Mouse (Mus musculus) lung, embryonic 16.5 days (tissue): ENCODE results near the gene Idh1. TPM values are rescaled to one million over a fixed set of nuclear protein-coding genes. Genes with fewer than 3 reads are reported as not detected.
A peak's percentile ranks its signal among the peaks of the same experiment; 100 is the strongest.

Experiments
- ATAC-seq: fragments of 200-750 bp; cut with Nextera tagmentation; 2 replicates; pipeline ENCODE4 v1.8.0; 2017; ENCODE audit warnings: low read depth, mild to moderate bottlenecking, moderate library complexity
- H3K27ac ChIP-seq: fragments of 300-500 bp; sonication (generic); 2 replicates; pipeline ENCODE4 v1.5.1; 2014; ENCODE audit warnings: mild to moderate bottlenecking, control low read depth, low read length
- H3K27me3 ChIP-seq: fragments of 300-500 bp; sonication (generic); 2 replicates; pipeline ENCODE4 v1.6.1; 2014; ENCODE audit warnings: low read depth, low read length, mixed read lengths; ENCODE audit not compliant: control insufficient read depth, insufficient read depth
- H3K36me3 ChIP-seq: fragments of 300-500 bp; sonication (generic); 2 replicates; pipeline ENCODE4 v1.6.1; 2014; ENCODE audit warnings: low read length; ENCODE audit not compliant: control insufficient read depth, insufficient read depth
- H3K4me1 ChIP-seq: fragments of 300-500 bp; sonication (generic); replicated peaks from 2 replicates; pipeline ENCODE4 v1.6.1; 2014; ENCODE audit warnings: low read length, mixed read lengths; ENCODE audit not compliant: control insufficient read depth, insufficient read depth
- H3K4me2 ChIP-seq: fragments of 300-500 bp; sonication (generic); 2 replicates; pipeline ENCODE4 v1.6.1; 2014; ENCODE audit warnings: low read depth, low read length, control low read depth
- H3K4me3 ChIP-seq: fragments of 300-500 bp; sonication (generic); 2 replicates; pipeline ENCODE4 v1.5.1; 2014; ENCODE audit warnings: mild to moderate bottlenecking, low read length, control low read depth
- H3K9ac ChIP-seq: fragments of 300-500 bp; sonication (generic); 2 replicates; pipeline ENCODE4 v1.6.1; 2014; ENCODE audit warnings: low read length, control low read depth
- H3K9me3 ChIP-seq: fragments of 300-500 bp; sonication (generic); 2 replicates; pipeline ENCODE4 v1.6.1; 2016; ENCODE audit warnings: low read length; ENCODE audit not compliant: control insufficient read depth
- WGBS: fragments of 180-500 bp; shearing (Covaris S2); extraction: QIAGEN DNeasy Blood & Tissue Kit; methylation state at CpG from one replicate; pipeline ENCODE4 v1.1.7; 2014; 5-methylcytosine and 5-hydroxymethylcytosine counted together
- polyA plus RNA-seq: library from polyadenylated mRNA; unstranded; fragments of >200 nt; fragmentation: Nextera tagmentation; extraction: Ambion mirVana; gene quantifications from 2 replicates; pipeline ENCODE4 v1.2.1, GENCODE M21; 2015

The Idh1 gene
- polyA plus RNA-seq, 1 experiment from 2014 or later: 118 TPM

DNA sequence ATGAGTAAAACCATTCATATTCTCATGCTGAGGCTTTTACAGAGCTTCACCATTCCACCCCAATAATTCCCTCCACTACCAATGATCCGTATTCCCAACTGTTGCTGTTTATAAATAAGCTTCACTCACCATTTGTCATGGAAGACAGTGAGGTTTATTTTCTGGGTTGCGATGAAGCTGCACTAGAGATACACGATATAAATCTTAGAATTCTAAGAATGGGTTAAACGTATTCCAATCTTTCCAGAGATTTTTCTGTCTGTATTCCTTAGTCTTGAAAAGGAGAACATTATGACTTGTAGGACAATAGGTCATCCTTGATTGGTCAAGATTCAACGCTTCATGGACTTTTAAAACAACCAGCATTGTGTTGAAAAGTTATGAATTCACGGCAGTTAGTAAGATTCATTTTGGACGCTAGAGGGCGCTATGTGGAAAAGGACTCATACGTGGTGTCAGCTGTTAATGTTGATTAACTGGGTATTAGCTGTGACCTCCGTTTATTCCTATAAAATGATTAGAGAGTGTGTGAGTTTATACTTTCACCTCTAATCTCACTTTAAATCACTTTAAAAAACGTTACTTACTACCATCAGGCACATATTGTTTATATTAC, 6.6 kb downstream of the Idh1 start:
- Histone ChIP-seq H3K27ac (peak overlapping the region; percentile 89; the same call in 1 of the 2 replicates), H3K4me1 (peaks cover 16% of the 10 kb centered on the region), H3K4me3 (peak overlapping the region; percentile 88), H3K9me3 (no peaks in the 10 kb centered on the region), H3K36me3 (no peaks in the 10 kb centered on the region), H3K9ac (peak overlapping the region; percentile 72), H3K27me3 (no peaks in the 10 kb centered on the region), H3K4me2 (peak overlapping the region; percentile 81)
- ATAC-seq: no peak
- 3% methylated on average over 11 of the region's 11 CpGs for WGBS

DNA sequence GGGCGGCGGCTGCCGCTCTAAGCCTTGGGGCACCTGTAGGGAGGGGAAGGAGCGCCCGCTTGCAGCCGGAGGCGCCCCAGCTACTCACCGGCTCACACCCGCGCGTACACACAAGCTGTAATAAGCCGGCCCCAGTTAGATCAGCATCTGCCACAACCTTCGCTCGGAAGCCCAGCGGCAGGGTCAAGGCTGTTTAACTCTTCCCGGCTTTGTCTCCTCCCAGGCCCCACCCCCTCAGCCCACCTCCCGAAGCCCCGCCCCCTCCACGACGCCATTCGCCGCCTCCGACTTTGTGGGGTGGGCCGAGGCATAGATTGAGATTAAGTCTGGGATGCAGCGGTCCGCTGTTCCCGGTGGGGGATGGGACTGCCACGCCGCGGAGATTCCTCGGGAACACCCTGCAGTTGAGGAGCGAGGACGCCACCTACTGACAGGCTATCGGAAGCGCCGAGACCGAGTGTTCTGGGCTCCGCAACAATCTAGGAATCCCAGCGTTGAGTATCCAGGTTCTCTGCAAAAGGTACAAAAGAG, 7.3 kb downstream of the Idh1 start:
- Histone ChIP-seq H3K9ac (peak overlapping the region; percentile 80), H3K27ac (peak overlapping the region; percentile 98), H3K4me2 (peak overlapping the region; percentile 81), H3K27me3 (no peaks in the 10 kb centered on the region), H3K36me3 (peaks cover under 1% of the 10 kb centered on the region; the same call in 1 of the 2 replicates), H3K4me3 (peak overlapping the region; percentile 88), H3K9me3 (no peaks in the 10 kb centered on the region), H3K4me1 (peaks cover 16% of the 10 kb centered on the region)
- 0% methylated on average over 38 of the region's 39 CpGs for WGBS
- ATAC-seq: peak; percentile 94

DNA sequence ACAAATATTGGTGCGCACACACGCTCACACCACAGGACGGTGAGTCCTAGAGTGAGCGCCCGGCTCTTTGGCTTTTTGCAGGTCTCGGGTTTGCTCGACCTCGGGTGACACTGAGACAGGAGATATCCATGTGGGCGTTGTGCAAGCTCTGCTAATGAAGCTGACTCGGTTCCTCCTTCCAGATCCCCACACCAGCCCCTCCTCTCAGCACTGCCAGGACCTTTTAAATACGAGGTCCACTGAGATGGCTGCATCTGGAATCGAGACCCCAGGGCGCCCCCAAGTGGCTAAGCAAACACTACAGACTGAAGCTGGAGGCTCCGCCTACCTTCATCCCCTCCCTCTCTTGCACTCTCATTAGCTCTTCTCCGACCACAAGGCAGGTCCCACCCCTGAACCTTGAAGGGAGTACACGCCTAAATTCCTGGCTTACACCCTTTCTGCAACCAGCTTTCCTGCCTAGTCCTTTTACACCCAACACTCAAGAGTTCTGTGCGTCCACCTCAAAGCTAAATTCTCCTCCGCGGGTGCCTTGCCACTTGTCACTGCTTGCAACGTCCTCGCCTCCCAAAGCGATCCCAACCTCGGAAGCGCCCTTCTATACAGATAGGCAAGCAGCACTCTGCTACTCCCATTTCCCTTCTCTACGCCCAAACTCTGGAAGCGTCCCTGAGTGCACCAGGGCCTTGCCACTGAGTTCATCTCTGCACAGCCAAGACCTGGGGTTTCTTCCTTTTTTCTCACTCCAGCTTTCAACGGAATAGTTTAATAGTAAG, 8.0 kb downstream of the Idh1 start:
- peak; percentile 88 for ATAC-seq
- 1% methylated on average over 27 of the region's 27 CpGs for WGBS
- Histone ChIP-seq H3K4me2 (peak overlapping the region; percentile 81), H3K9ac (peak overlapping the region; percentile 80), H3K27ac (peak overlapping the region; percentile 98), H3K4me1 (peaks cover 16% of the 10 kb centered on the region), H3K9me3 (no peaks in the 10 kb centered on the region), H3K36me3 (peaks cover 2% of the 10 kb centered on the region; the same call in 1 of the 2 replicates), H3K27me3 (no peaks in the 10 kb centered on the region), H3K4me3 (peak overlapping the region; percentile 88)

DNA sequence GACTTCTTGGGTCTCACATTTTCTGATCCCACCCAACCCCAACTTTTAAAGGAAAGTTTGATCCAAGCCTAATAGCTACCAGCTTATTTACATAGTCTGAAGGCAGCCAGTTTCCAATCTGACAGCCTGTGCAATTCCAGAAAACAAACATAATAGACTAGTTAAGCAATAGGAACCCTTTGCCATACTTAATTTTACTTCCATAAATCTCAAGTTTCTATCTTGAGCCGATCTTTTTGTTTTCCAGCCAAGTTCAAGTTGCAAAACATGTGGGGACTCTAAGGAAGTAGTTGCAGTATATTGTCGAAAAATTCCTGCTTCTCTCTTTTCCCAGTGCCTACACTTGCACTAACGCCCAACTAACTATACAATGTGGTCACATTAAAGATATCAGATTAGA, 8.8 kb downstream of the Idh1 start:
- peak overlapping the region; percentile 80; the same call in 1 of the 2 replicates for H3K9ac ChIP-seq
- H3K4me2 ChIP-seq: peak overlapping the region; percentile 81
- WGBS: 11% methylated on average over 3 of the region's 3 CpGs
- H3K4me3 ChIP-seq: peak overlapping the region; percentile 88
- no peaks in the 10 kb centered on the region for H3K9me3 ChIP-seq
- peak overlapping the region; percentile 98 for H3K27ac ChIP-seq
- ATAC-seq: no peak
- H3K4me1 ChIP-seq: peaks cover 16% of the 10 kb centered on the region
- H3K27me3 ChIP-seq: no peaks in the 10 kb centered on the region
- H3K36me3 ChIP-seq: peaks cover 2% of the 10 kb centered on the region; the same call in 1 of the 2 replicates

DNA sequence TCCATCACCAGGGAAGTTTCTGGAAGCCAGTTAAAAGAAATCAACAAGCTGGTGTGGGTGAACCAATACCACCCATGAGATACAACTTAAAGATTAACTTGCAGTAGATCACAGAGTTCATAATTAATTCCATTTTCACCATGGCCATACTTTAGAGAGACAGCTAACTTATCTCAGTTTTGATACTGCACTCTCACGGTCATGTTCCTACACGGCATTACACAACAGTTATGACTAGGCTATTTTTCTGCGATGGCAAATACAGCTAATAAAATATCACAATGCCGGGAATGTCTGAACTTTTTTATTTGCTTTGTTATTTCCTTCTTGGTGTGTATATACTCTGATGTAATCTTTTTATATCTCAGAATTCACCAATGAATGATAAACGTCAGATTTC, 9.4 kb downstream of the Idh1 start:
- Histone ChIP-seq H3K4me2 (peak overlapping the region; percentile 29), H3K27ac (no peak overlapping the region)
- WGBS: 30% methylated on average over 5 of the region's 5 CpGs

DNA sequence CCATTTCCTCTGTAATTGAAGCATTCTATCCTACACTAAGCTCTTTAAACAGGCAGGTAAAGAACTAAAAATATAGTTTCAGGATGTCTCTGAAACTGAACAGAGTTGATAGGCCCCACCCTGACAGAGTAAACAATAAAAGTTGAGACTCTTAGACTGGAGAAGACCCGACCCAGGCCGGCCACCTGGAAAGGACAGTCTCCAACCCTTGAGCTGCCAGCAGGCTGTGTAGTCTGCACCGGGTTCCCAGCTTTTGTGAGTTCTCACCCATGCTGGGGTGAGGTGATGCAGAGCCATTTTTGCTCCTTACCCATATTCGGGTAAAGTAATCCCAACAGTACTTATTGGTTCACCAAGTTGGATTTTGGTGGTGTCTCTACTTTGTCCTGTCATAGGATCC, 10.1 kb downstream of the Idh1 start:
- Histone ChIP-seq H3K4me3 (no peak overlapping the region), H3K4me2 (no peak overlapping the region), H3K27ac (no peak overlapping the region), H3K27me3 (no peaks in the 10 kb centered on the region), H3K36me3 (peaks cover 2% of the 10 kb centered on the region), H3K9ac (no peak overlapping the region), H3K9me3 (no peaks in the 10 kb centered on the region), H3K4me1 (peaks cover 16% of the 10 kb centered on the region)
- WGBS: 60% methylated on average over 4 of the region's 4 CpGs
- ATAC-seq: no peak

More for the DNA sequence above, 9.4 kb downstream of the Idh1 start:
- no peaks in the 10 kb centered on the region for H3K27me3 ChIP-seq
- no peak for ATAC-seq
- peaks cover 2% of the 10 kb centered on the region for H3K36me3 ChIP-seq
- H3K4me3 ChIP-seq: no peak overlapping the region
- H3K9me3 ChIP-seq: no peaks in the 10 kb centered on the region
- H3K4me1 ChIP-seq: peaks cover 16% of the 10 kb centered on the region
- no peak overlapping the region for H3K9ac ChIP-seq

DNA sequence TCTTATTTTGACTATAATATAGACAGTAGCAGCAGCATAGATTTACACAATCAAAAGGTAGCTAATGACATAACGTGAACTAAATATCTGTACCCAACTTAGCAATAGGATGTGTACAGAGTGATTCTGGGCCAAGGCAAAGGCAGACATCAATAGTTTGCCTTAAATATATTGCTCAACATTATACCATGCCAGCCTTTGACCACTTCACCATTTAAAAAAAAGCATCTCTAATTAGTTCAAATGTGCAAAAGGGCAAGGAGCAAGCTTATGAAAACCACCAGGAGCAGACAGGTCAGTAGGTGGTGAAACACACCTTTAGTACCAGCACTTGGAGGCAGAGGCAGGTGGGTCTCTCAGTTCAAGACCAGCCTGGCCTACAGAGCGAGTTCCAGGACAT, 12.6 kb downstream of the Idh1 start:
- H3K4me2 ChIP-seq: no peak overlapping the region
- no peak overlapping the region for H3K9ac ChIP-seq
- no peak for ATAC-seq
- no peak overlapping the region for H3K4me3 ChIP-seq
- 85% methylated on average over 2 of the region's 2 CpGs for WGBS
- no peaks in the 10 kb centered on the region for H3K9me3 ChIP-seq
- no peaks in the 10 kb centered on the region for H3K27me3 ChIP-seq
- H3K27ac ChIP-seq: no peak overlapping the region
- H3K36me3 ChIP-seq: peaks cover 16% of the 10 kb centered on the region
- peaks cover 16% of the 10 kb centered on the region for H3K4me1 ChIP-seq

DNA sequence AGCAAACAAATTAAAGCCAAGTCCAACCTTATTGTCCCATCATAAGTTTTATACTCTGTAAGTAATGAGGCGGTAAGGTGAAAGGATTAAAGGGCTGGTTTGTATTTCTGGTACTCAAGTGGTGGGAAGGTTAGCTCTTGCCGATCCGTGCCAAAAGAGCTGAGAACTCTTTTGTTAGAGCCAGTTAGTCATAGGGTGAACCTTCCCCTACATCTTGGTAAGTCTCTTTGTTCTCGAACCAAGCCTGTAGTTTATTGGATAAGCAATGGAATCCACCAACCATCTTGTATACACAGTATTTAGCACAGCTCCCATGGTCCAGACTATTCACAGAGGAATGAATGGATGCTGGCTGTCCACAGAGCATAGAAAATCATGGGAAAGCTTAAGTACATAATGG, 14.7 kb downstream of the Idh1 start:
- Histone ChIP-seq H3K9ac (no peak overlapping the region), H3K27ac (no peak overlapping the region; the same call in 1 of the 2 replicates), H3K27me3 (no peaks in the 10 kb centered on the region), H3K4me3 (no peak overlapping the region), H3K36me3 (peaks cover 28% of the 10 kb centered on the region), H3K9me3 (no peaks in the 10 kb centered on the region), H3K4me2 (no peak overlapping the region), H3K4me1 (peaks cover 4% of the 10 kb centered on the region)
- no peak for ATAC-seq
- WGBS: 70% methylated on average over 4 of the region's 4 CpGs

DNA sequence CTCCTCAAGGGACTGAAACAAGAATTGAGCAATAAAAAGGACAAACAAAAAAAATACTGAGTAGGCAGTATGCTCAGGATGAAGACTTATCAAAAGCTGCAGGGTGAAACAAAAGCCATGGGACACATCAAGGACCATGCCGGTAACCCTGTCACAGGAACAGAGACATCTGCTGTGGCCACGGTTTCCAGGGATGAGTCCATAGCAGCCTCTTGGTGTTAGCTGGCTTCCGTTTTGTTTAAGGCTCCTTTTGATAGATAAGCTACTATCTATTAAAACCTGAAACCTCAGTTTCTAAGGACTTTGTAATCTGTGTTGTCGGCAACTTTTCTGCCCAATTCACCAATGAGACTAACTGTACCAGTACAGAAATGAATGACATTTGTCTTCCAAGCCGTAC, 16.4 kb downstream of the Idh1 start:
- peaks cover 36% of the 10 kb centered on the region for H3K36me3 ChIP-seq
- no peaks in the 10 kb centered on the region for H3K9me3 ChIP-seq
- no peak overlapping the region for H3K4me2 ChIP-seq
- H3K4me1 ChIP-seq: no peaks in the 10 kb centered on the region
- no peak overlapping the region for H3K4me3 ChIP-seq
- no peak for ATAC-seq
- H3K27ac ChIP-seq: no peak overlapping the region
- H3K27me3 ChIP-seq: no peaks in the 10 kb centered on the region
- H3K9ac ChIP-seq: no peak overlapping the region
- WGBS: 75% methylated on average over 5 of the region's 5 CpGs
